ENCODE assay signal across 21 mouse cellular contexts in the genomic region with DNA sequence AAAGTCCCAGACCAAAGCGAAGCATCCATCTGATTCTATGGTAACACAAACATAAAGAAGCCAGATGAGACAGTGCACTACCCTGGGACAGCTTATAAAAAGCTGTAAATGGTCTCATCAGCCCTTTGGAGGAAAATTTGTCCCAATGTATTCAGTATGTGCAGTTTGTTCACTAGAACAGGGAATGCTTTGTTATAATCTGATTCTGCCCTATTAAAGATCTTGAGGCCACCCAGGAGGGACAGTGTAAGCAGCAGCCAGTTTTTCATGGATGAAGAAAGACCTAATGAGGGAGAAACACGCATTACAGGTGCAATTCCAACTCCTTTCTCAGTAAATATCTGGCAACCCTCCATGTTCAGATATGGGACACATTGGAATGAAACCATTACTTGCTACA.
A peak's percentile ranks its signal among the peaks of the same experiment; 100 is the strongest.
DNase-seq lines count a peak whose midpoint lies in the region; ATAC-seq lines count a peak whose summit lies in the region.
"Had no signal": no experiment of that assay in that cellular context is flagged by ENCODE, and none has a peak within 500 bp of the region (broad histone marks: within the 10 kb centered on the region; RNA-seq: fewer than 3 reads in every experiment).

No protein-coding gene starts in this region.

- 56% methylated on average over 2 of the region's 2 CpGs for WGBS in hindbrain, embryonic 15.5 days
- WGBS in hindbrain, embryonic 12.5 days = 79% methylated on average over 2 of the region's 2 CpGs
- WGBS in neural tube, embryonic 14.5 days = 56% methylated on average over 2 of the region's 2 CpGs

- no peak for DNase-seq in cerebellum, postnatal 25 days
- no peak for DNase-seq in neural tube, embryonic 10.5 days (ENCODE audit: extremely low spot score, low spot score)
- DNase-seq in left cerebral cortex, postnatal 10 days (ENCODE audit: extremely low spot score in 1 of 2, low spot score in 2 of 2) = no peak
- DNase-seq: adrenal gland, postnatal 14 days; B cell, adult 2 months; cerebellum, adult 8-10 months; embryo, embryonic 11 days; gastrocnemius, adult 2 months; gastrocnemius, postnatal 25 days had no signal

- H3K4me3 ChIP-seq in hindbrain, embryonic 15.5 days = no peak overlapping the region
- H3K4me3 ChIP-seq in hindbrain, embryonic 12.5 days = no peak overlapping the region
- no peak overlapping the region for H3K4me3 ChIP-seq in neural tube, embryonic 14.5 days (ENCODE audit: low read depth, low read length)
- H3K4me3 ChIP-seq: embryonic facial prominence, embryonic 15.5 days; erythroblast, embryonic 14.5 days; forebrain, embryonic 10.5 days; gastrocnemius, adult 2 months; heart, embryonic 12.5 days; intestine, embryonic 15.5 days had no signal

- H3K9ac ChIP-seq in hindbrain, embryonic 15.5 days = no peak overlapping the region
- no peak overlapping the region for H3K9ac ChIP-seq in hindbrain, embryonic 12.5 days
- H3K9ac ChIP-seq in neural tube, embryonic 14.5 days (replicated peaks; ENCODE audit: low read depth, low read length) = no peak overlapping the region
- H3K9ac ChIP-seq: embryonic facial prominence, embryonic 15.5 days; heart, embryonic 12.5 days; intestine, embryonic 15.5 days had no signal

- no peaks in the 10 kb centered on the region for H3K36me3 ChIP-seq in hindbrain, embryonic 15.5 days
- no peaks in the 10 kb centered on the region for H3K36me3 ChIP-seq in hindbrain, embryonic 12.5 days
- no peaks in the 10 kb centered on the region for H3K36me3 ChIP-seq in neural tube, embryonic 14.5 days (ENCODE audit: control insufficient read depth, insufficient read depth, low read length)
- H3K36me3 ChIP-seq: embryonic facial prominence, embryonic 15.5 days; forebrain, embryonic 10.5 days; G1E; heart, embryonic 12.5 days; intestine, embryonic 15.5 days had no signal

- peak; percentile 20; the same call in 1 of the 2 replicates for ATAC-seq in cerebellum, adult (ENCODE audit: insufficient number of reproducible peaks, low FRiP score, low TSS enrichment)
- ATAC-seq in hindbrain, embryonic 15.5 days (ENCODE audit: low FRiP score, low read depth) = peak; percentile 42; the same call in 1 of the 2 replicates
- ATAC-seq in hindbrain, embryonic 12.5 days (ENCODE audit: low FRiP score) = no peak
- 0 out of 2 replicates have a peak, but pooled peaks have one; percentile 21 for ATAC-seq in neural tube, embryonic 14.5 days (ENCODE audit: low read depth)
- ATAC-seq: CD4-positive, CD25-positive, alpha-beta regulatory T cell, adult 4 months; forebrain, embryonic 14.5 days; intestine, embryonic 15.5 days had no signal

- H3K4me1 ChIP-seq in hindbrain, embryonic 15.5 days (replicated peaks) = peaks cover 6% of the 10 kb centered on the region; the same call in 1 of the 2 replicates
- no peaks in the 10 kb centered on the region for H3K4me1 ChIP-seq in hindbrain, embryonic 12.5 days
- no peaks in the 10 kb centered on the region for H3K4me1 ChIP-seq in neural tube, embryonic 14.5 days (ENCODE audit: control insufficient read depth, insufficient read depth, low read length)
- H3K4me1 ChIP-seq: embryonic facial prominence, embryonic 15.5 days; forebrain, embryonic 10.5 days; heart, embryonic 12.5 days; intestine, embryonic 15.5 days had no signal

- no peaks in the 10 kb centered on the region for H3K9me3 ChIP-seq in hindbrain, embryonic 15.5 days
- H3K9me3 ChIP-seq in hindbrain, embryonic 12.5 days (replicated peaks) = no peaks in the 10 kb centered on the region
- H3K9me3 ChIP-seq in neural tube, embryonic 14.5 days (ENCODE audit: control insufficient read depth, low read length) = no peaks in the 10 kb centered on the region
- H3K9me3 ChIP-seq: embryonic facial prominence, embryonic 15.5 days; forebrain, embryonic 10.5 days; G1E; heart, embryonic 12.5 days; intestine, embryonic 15.5 days had no signal

- intact Hi-C loops in left cerebral cortex, postnatal 10 days (cut with DNase I) = no loop called here

- no peak overlapping the region for H3K27ac ChIP-seq in hindbrain, embryonic 15.5 days (replicated peaks)
- H3K27ac ChIP-seq in hindbrain, embryonic 12.5 days = no peak overlapping the region
- no peak overlapping the region for H3K27ac ChIP-seq in neural tube, embryonic 14.5 days (ENCODE audit: low read depth, low read length)
- H3K27ac ChIP-seq: embryonic facial prominence, embryonic 15.5 days; forebrain, embryonic 10.5 days; gastrocnemius, adult 2 months; intestine, embryonic 15.5 days had no signal

- H3K27me3 ChIP-seq in hindbrain, embryonic 15.5 days = no peaks in the 10 kb centered on the region
- H3K27me3 ChIP-seq in hindbrain, embryonic 12.5 days = no peaks in the 10 kb centered on the region
- no peaks in the 10 kb centered on the region for H3K27me3 ChIP-seq in neural tube, embryonic 14.5 days (ENCODE audit: control insufficient read depth, insufficient read depth, low read length)
- H3K27me3 ChIP-seq: embryonic facial prominence, embryonic 15.5 days; heart, embryonic 12.5 days; intestine, embryonic 15.5 days had no signal

- H3K4me2 ChIP-seq in hindbrain, embryonic 15.5 days = no peak overlapping the region
- no peak overlapping the region for H3K4me2 ChIP-seq in hindbrain, embryonic 12.5 days (replicated peaks)
- no peak overlapping the region for H3K4me2 ChIP-seq in neural tube, embryonic 14.5 days (ENCODE audit: low read depth, low read length)
- H3K4me2 ChIP-seq: embryonic facial prominence, embryonic 15.5 days; heart, embryonic 12.5 days; intestine, embryonic 15.5 days had no signal
